Mouse (Mus musculus) urinary bladder, postnatal 4 days (tissue): ENCODE data around the gene Gadd45gip1.
"Not testable (repeated sequence)": the region's sequence is repeated elsewhere in the genome, so short reads cannot be mapped to it uniquely, and the experiment has no call there.

Source experiments
- DNase-seq, 2 experiments: peaks; one replicate each; pipeline ENCODE4 v3.0.0; 2021 to 2022; ENCODE audit warnings: low spot score in 2 of 2

Gadd45gip1 gene

GRCm38 (mm10) chr8:84797256-84797797, 34.0 kb upstream of the Gadd45gip1 start:
- DNase-seq = no peak

- no peak for DNase-seq
These were observed 33.4 kb upstream of the Gadd45gip1 start for GRCm38 (mm10) chr8:84797971-84798370.

- DNase-seq = no peak
These were observed 32.7 kb upstream of the Gadd45gip1 start for GRCm38 (mm10) chr8:84798446-84799135.

- DNase-seq = peak in 1 of 2 experiments; percentile 65
These were observed 32.0 kb upstream of the Gadd45gip1 start for GRCm38 (mm10) chr8:84799136-84799931.

- DNase-seq = peak; percentile 64 to 81
These were observed 31.1 kb upstream of the Gadd45gip1 start, which contains the start of gene Nfix for GRCm38 (mm10) chr8:84799999-84800831. Gene Nfix (minus strand): TSS chr8:84800344.

- no peak for DNase-seq
These were observed 25.3 kb upstream of the Gadd45gip1 start for GRCm38 (mm10) chr8:84806031-84806430.

GRCm38 (mm10) chr8:84809109-84809940, 22.0 kb upstream of the Gadd45gip1 start:
- no peak for DNase-seq

GRCm38 (mm10) chr8:84809941-84810280, 21.4 kb upstream of the Gadd45gip1 start:
- no peak for DNase-seq

- DNase-seq = peak; percentile 92 to 96
These were observed 20.4 kb upstream of the Gadd45gip1 start for GRCm38 (mm10) chr8:84810896-84811295.

GRCm38 (mm10) chr8:84811303-84811702, 20.0 kb upstream of the Gadd45gip1 start:
- no peak for DNase-seq

GRCm38 (mm10) chr8:84813059-84813458, 18.3 kb upstream of the Gadd45gip1 start:
- DNase-seq = peak; percentile 62 to 84

- no peak for DNase-seq
These were observed 17.5 kb upstream of the Gadd45gip1 start for GRCm38 (mm10) chr8:84813830-84814229.

- no peak for DNase-seq
These were observed 17.1 kb upstream of the Gadd45gip1 start for GRCm38 (mm10) chr8:84814240-84814554.

GRCm38 (mm10) chr8:84814555-84815441, 16.5 kb upstream of the Gadd45gip1 start:
- no peak for DNase-seq

GRCm38 (mm10) chr8:84815547-84815946, 15.8 kb upstream of the Gadd45gip1 start:
- DNase-seq = peak; percentile 90 to 97

GRCm38 (mm10) chr8:84816117-84816516, 15.2 kb upstream of the Gadd45gip1 start:
- DNase-seq = no peak

- no peak for DNase-seq
These were observed 8.6 kb upstream of the Gadd45gip1 start, which contains the start of gene Dand5 for GRCm38 (mm10) chr8:84822723-84823122. Gene Dand5 (minus strand): TSS chr8:84822823.

- DNase-seq = peak in 1 of 2 experiments; percentile 48
These were observed 7.7 kb upstream of the Gadd45gip1 start for GRCm38 (mm10) chr8:84823653-84824052.

GRCm38 (mm10) chr8:84825636-84826035, 5.7 kb upstream of the Gadd45gip1 start:
- no peak for DNase-seq

GRCm38 (mm10) chr8:84826518-84826917, 4.8 kb upstream of the Gadd45gip1 start:
- DNase-seq = not testable (repeated sequence)
